Mouse (Mus musculus): ENCODE measurements at regions not wholly inside any gene's neighbourhood (a gene's known extent, or its start where the extent isn't known, plus 50 kb on each side); places are given as distances from the start of the nearest gene placed in this dataset.

GRCm38 (mm10) chr12:9969390-9969789 is 399.5 kb downstream of the Osr1 start:
- TF ChIP-seq USF1 (IDR thresholded peaks at IDR 0.05; ENCODE audit: low read depth, low read length) (no peak), HCFC1 (IDR thresholded peaks at IDR 0.05; ENCODE audit: low read depth, low read length) (no peak), MAZ (IDR thresholded peaks at IDR 0.05; ENCODE audit: low read depth, low read length) (no peak), GATA1 (IDR thresholded peaks at IDR 0.05; ENCODE audit: low read depth, low read length) (no peak), SMC3 (IDR thresholded peaks at IDR 0.05; ENCODE audit: low read depth, low read length) (no peak), ZKSCAN1 (IDR thresholded peaks at IDR 0.05; ENCODE audit: low read depth, low read length) (no peak), ZMIZ1 (IDR thresholded peaks at IDR 0.05; ENCODE audit: low read depth, low read length) (no peak), UBTF (IDR thresholded peaks at IDR 0.05; ENCODE audit: borderline replicate concordance, insufficient read depth, low read depth, low read length) (no peak), USF2 (IDR thresholded peaks at IDR 0.05; ENCODE audit: borderline replicate concordance in 1 of 2, insufficient read depth in 1 of 2, low read depth in 1 of 2, low read length in 2 of 2) (no peak), CTCF (IDR thresholded peaks at IDR 0.05 in 2 of 3, conservative IDR thresholded peaks at IDR 0.05 in 1 of 3; ENCODE audit: control insufficient read depth in 1 of 3, insufficient read depth in 1 of 3, low read depth in 2 of 3, low read length in 3 of 3, poor library complexity in 1 of 3, severe bottlenecking in 1 of 3) (no peak), NRF1 (IDR thresholded peaks at IDR 0.05; ENCODE audit: insufficient read depth, low read depth, low read length, poor library complexity, severe bottlenecking) (no peak)

Data from MEL (cell line).